Mouse (Mus musculus) ES-Bruce4 (cell line): ENCODE results near the gene Hdac4. TPM values are rescaled to one million over a fixed set of nuclear protein-coding genes. Genes with fewer than 3 reads are reported as not detected.

ENCODE experiments used
- H3K27ac ChIP-seq: 2 replicates; pipeline ENCODE4 v1.5.1; 2012; ENCODE audit warnings: low read length, inconsistent platforms; ENCODE audit not compliant: insufficient read depth
- H3K27me3 ChIP-seq: 2 replicates; pipeline ENCODE4 v1.6.1; 2012; ENCODE audit warnings: mild to moderate bottlenecking, low read length, inconsistent platforms; ENCODE audit not compliant: control insufficient read depth, poor library complexity, insufficient read depth, severe bottlenecking
- H3K36me3 ChIP-seq: 2 replicates; pipeline ENCODE4 v1.6.1; 2012; ENCODE audit warnings: inconsistent platforms, mild to moderate bottlenecking, low read length, moderate library complexity; ENCODE audit not compliant: control insufficient read depth, poor library complexity, insufficient read depth, severe bottlenecking
- H3K4me1 ChIP-seq: one replicate; pipeline ENCODE4 v1.8.1; 2011; ENCODE audit warnings: low read length; ENCODE audit not compliant: control insufficient read depth, insufficient read depth
- H3K4me3 ChIP-seq: 2 replicates; pipeline ENCODE4 v1.5.1; 2011; ENCODE audit warnings: low read depth, mild to moderate bottlenecking, low read length
- H3K9ac ChIP-seq: 2 replicates; pipeline ENCODE4 v1.6.1; 2012; ENCODE audit warnings: low read depth, mild to moderate bottlenecking, inconsistent platforms; ENCODE audit not compliant: poor library complexity, severe bottlenecking
- H3K9me3 ChIP-seq: replicated peaks from 2 replicates; pipeline ENCODE4 v1.6.1; 2012; ENCODE audit warnings: mild to moderate bottlenecking, low read length, inconsistent platforms; ENCODE audit not compliant: control insufficient read depth, poor library complexity, insufficient read depth, severe bottlenecking
- CTCF ChIP-seq: IDR thresholded peaks from one replicate; pipeline ENCODE4 v1.8.1; 2011; ENCODE audit warnings: low read depth, low read length
- EP300 ChIP-seq: IDR thresholded peaks from 2 replicates; pipeline ENCODE4 v1.6.1; 2011; ENCODE audit warnings: low read depth, low read length; ENCODE audit not compliant: insufficient read depth
- POLR2A ChIP-seq: IDR thresholded peaks from one replicate; pipeline ENCODE4 v1.8.1; 2011; ENCODE audit warnings: low read length; ENCODE audit not compliant: insufficient read depth
- polyA plus RNA-seq: library from polyadenylated mRNA; stranded (reverse); fragments of >200 nt; gene quantifications from 2 replicates; pipeline ENCODE4 v1.2.4, GENCODE M21; 2011; ENCODE audit warnings: low read depth; ENCODE audit not compliant: missing spikeins, insufficient read depth, insufficient read length

The Hdac4 gene
- polyA plus RNA-seq, 1 experiment = 27.5 TPM

- H3K27ac ChIP-seq = no peak overlapping the region
- H3K4me1 ChIP-seq = no peaks in the 10 kb centered on the region
- H3K9ac ChIP-seq = no peak overlapping the region
- H3K36me3 ChIP-seq = no peaks in the 10 kb centered on the region
- no peaks in the 10 kb centered on the region for H3K9me3 ChIP-seq
- TF ChIP-seq CTCF (no peak), POLR2A (no peak), EP300 (no peak)
- H3K27me3 ChIP-seq = no peaks in the 10 kb centered on the region
- no peak overlapping the region for H3K4me3 ChIP-seq
Measured at GRCm38 (mm10) chr1:92043989-92044388, 151.5 kb downstream of the Hdac4 start.

GRCm38 (mm10) chr1:92042126-92042525 is 153.4 kb downstream of the Hdac4 start:
- Histone ChIP-seq H3K4me3 (no peak overlapping the region), H3K27ac (no peak overlapping the region), H3K4me1 (no peaks in the 10 kb centered on the region), H3K9me3 (no peaks in the 10 kb centered on the region), H3K36me3 (no peaks in the 10 kb centered on the region), H3K27me3 (no peaks in the 10 kb centered on the region), H3K9ac (no peak overlapping the region)
- no peak for TF ChIP-seq CTCF
- no peak for TF ChIP-seq POLR2A
- TF ChIP-seq EP300 = no peak

DNA sequence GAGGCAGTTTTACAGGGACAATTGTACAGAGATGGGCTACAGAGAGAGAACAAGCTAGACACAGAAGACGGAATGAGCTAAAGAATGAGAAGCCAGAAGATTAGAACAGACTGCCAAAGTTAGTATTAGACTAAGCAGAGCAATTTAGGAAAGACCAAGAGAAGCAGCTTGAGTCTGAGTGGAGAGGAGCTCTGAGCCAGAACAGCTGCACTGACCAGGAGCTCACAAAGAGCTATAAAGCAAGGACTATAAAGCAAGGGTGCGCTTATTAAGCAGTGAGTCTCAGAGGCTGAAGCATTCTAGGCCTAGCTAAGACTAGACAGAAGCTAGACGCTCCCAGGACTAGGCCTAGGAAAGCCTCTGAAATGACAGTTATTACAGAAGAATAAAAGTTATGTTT is 154.2 kb downstream of the Hdac4 start:
- H3K36me3 ChIP-seq = no peaks in the 10 kb centered on the region
- H3K9ac ChIP-seq = no peak overlapping the region
- TF ChIP-seq POLR2A (no peak), EP300 (no peak), CTCF (no peak)
- H3K27me3 ChIP-seq = no peaks in the 10 kb centered on the region
- H3K9me3 ChIP-seq = no peaks in the 10 kb centered on the region
- no peak overlapping the region for H3K27ac ChIP-seq
- H3K4me1 ChIP-seq = no peaks in the 10 kb centered on the region
- no peak overlapping the region for H3K4me3 ChIP-seq

- no peaks in the 10 kb centered on the region for H3K4me1 ChIP-seq
- no peaks in the 10 kb centered on the region for H3K36me3 ChIP-seq
- H3K27me3 ChIP-seq = no peaks in the 10 kb centered on the region
- H3K4me3 ChIP-seq = no peak overlapping the region
- H3K9ac ChIP-seq = no peak overlapping the region
- no peaks in the 10 kb centered on the region for H3K9me3 ChIP-seq
- TF ChIP-seq POLR2A (no peak), CTCF (no peak), EP300 (no peak)
- no peak overlapping the region for H3K27ac ChIP-seq
Measured at GRCm38 (mm10) chr1:92038714-92039113, 156.8 kb downstream of the Hdac4 start.

- TF ChIP-seq CTCF (no peak), POLR2A (no peak), EP300 (no peak)
- Histone ChIP-seq H3K4me3 (no peak overlapping the region), H3K27ac (no peak overlapping the region), H3K4me1 (no peaks in the 10 kb centered on the region), H3K36me3 (no peaks in the 10 kb centered on the region), H3K9ac (no peak overlapping the region), H3K9me3 (no peaks in the 10 kb centered on the region), H3K27me3 (no peaks in the 10 kb centered on the region)
Measured at GRCm38 (mm10) chr1:92037039-92037438, 158.5 kb downstream of the Hdac4 start.

DNA sequence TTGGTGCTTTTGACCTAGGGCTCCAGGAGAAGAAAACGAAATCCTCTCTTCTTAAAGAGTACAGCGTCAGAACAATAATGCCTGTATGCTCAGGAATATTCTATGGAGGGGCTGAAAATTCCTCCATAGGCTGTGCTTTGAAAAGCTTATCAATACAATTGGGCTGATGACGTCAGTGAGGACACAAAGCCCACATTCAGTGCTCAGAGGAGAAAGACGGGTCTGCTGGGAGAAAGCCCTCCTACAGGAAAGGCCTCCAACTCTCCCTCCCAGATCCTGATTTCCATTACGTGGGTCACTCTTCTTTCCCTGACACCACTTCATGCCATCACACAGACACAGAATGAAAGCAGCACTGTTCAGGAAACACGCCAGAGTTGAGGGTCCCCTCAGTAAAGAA is 159.7 kb downstream of the Hdac4 start:
- TF ChIP-seq POLR2A = no peak
- no peak for TF ChIP-seq CTCF
- TF ChIP-seq EP300 = no peak
- Histone ChIP-seq H3K4me1 (no peaks in the 10 kb centered on the region), H3K4me3 (no peak overlapping the region), H3K27ac (no peak overlapping the region), H3K9ac (no peak overlapping the region), H3K9me3 (no peaks in the 10 kb centered on the region), H3K36me3 (no peaks in the 10 kb centered on the region), H3K27me3 (no peaks in the 10 kb centered on the region)
